In genomic region chr4:47820562-47820961, GRCm38 (mm10) we compare ENCODE assay signal across 18 mouse cellular contexts.
DNase-seq lines count a peak whose midpoint lies in the region; ATAC-seq lines count a peak whose summit lies in the region.
"Had no signal": no experiment of that assay in that cellular context is flagged by ENCODE, and none has a peak within 500 bp of the region (broad histone marks: within the 10 kb centered on the region; RNA-seq: fewer than 3 reads in every experiment).

No protein-coding gene starts in this region.

- intact Hi-C loops in left cerebral cortex, postnatal 25 days (cut with DNase I) = loop anchor here (2.0 to 10.0 kb wide), 3 partner anchors 60 to 296 kb away; no protein-coding TSS in a partner anchor

- no peak for ATAC-seq in megakaryocyte-erythroid progenitor cell, adult 5-6 weeks (replicated peaks; ENCODE audit: low FRiP score, low TSS enrichment, poor library complexity, severe bottlenecking)
- ATAC-seq: forebrain, postnatal 0 days; hindbrain, postnatal 0 days had no signal

- DNase-seq in frontal cortex, adult 2 months (ENCODE audit: extremely low spot score in 1 of 2, low spot score in 1 of 2) = peak; percentile 47 to 68
- no peak for DNase-seq in frontal cortex, postnatal 10 days (ENCODE audit: low spot score in 2 of 2)
- DNase-seq in right cerebral cortex, adult 18-20 months = peak; percentile 60
- DNase-seq in right cerebral cortex, postnatal 14 days = no peak
- DNase-seq in frontal cortex, postnatal 36 days (ENCODE audit: low spot score in 2 of 2) = peak; percentile 30 to 66
- peak; percentile 40 to 89 for DNase-seq in left cerebral cortex, postnatal 25 days (ENCODE audit: low spot score in 2 of 2)
- DNase-seq in urinary bladder, postnatal 36 days (ENCODE audit: low spot score in 2 of 2) = no peak
- DNase-seq: adrenal gland, postnatal 10 days; cerebellum, adult 11-12 months; cerebellum, adult 9-10 months; cerebellum, postnatal 25 days; forebrain, postnatal 0 days; gastrocnemius, adult 2 months; gastrocnemius, postnatal 36 days; heart, adult 2 months; heart, postnatal 14 days had no signal

Comparison
In these comparisons a context has a peak if more than half of its experiments do, and no peak if none do; other contexts are left out.
1. DNase-seq: peak in frontal cortex, adult 2 months (2 of 2), right cerebral cortex, adult 18-20 months (single experiment), frontal cortex, postnatal 36 days (2 of 2) and left cerebral cortex, postnatal 25 days (2 of 2); none in frontal cortex, postnatal 10 days (0 of 2), right cerebral cortex, postnatal 14 days (single experiment) and urinary bladder, postnatal 36 days (0 of 2).